Mouse (Mus musculus) kidney, adult 9 months (tissue): Measurements from ENCODE around the gene Tpcn1.
"Not testable (repeated sequence)": the region's sequence is repeated elsewhere in the genome, so short reads cannot be mapped to it uniquely, and the experiment has no call there.

Experiments used
- DNase-seq: peaks from one replicate; pipeline ENCODE4 v3.0.0; 2022

Gene Tpcn1

GRCm38 (mm10) chr5:120506490-120506889 is 82.0 kb downstream of the Tpcn1 start:
- DNase-seq = no peak

- no peak for DNase-seq
These were observed 82.7 kb downstream of the Tpcn1 start for GRCm38 (mm10) chr5:120505781-120506180.

DNA sequence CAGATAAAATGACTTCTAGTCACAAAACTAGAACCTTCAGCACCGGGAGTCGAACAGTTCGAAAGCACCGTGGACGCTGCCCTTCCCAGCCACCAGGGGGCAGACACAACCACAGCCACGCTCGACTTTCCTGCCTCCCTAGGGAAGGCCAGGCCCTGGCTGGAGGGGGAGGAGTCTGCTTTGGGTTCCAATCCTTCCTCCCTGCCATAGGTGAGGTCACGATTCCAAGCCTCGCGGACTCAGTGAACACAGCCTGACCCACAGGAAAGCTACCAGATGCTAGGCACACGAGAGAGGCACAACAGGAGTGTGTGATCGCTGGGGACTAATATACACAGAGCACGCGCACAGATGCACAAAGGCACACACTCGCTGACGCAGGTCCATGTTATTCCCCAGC is 83.1 kb downstream of the Tpcn1 start:
- DNase-seq = peak; percentile 88

DNA sequence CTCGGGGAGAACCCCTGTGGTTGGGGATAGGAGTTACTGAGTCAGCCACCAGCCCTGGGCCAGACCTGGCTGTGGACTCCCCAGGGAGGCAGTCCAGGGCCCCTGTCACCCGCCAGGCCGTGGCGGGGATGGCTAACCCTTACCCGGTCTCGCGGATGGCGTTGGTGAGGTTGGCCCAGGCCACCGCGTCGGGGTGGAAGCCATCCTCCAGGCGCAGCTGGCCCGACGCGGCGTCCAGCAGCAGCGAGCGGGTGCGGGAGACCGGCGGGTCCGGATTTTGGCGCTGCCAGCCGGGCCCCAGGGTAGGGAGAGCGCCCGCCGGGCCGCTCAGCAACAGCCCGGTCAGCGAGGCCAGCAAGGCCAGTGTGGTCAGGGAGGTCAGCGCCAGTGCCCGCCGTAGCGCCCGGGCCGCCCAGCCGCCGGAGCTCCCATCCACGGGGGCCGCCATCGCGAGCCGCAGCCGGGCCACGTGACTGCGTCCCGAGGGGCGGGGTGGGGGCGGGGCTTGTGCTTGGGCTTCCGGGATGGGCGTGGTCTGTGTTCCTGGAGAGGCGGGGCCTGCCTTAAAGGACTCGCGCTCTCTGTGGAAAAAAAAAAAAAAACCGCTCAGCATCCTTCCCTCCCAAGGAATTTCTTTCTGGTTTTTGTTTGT is 85.2 kb downstream of the Tpcn1 start, which contains the start of gene Plbd2:
Plbd2 (minus strand) TSS at position 482 of the 652 bp plus-strand sequence.
- DNase-seq = peak; percentile 78

- DNase-seq = no peak
These were observed 85.8 kb downstream of the Tpcn1 start for GRCm38 (mm10) chr5:120502675-120503143.

GRCm38 (mm10) chr5:120502147-120502621 is 86.3 kb downstream of the Tpcn1 start:
- DNase-seq = no peak

DNA sequence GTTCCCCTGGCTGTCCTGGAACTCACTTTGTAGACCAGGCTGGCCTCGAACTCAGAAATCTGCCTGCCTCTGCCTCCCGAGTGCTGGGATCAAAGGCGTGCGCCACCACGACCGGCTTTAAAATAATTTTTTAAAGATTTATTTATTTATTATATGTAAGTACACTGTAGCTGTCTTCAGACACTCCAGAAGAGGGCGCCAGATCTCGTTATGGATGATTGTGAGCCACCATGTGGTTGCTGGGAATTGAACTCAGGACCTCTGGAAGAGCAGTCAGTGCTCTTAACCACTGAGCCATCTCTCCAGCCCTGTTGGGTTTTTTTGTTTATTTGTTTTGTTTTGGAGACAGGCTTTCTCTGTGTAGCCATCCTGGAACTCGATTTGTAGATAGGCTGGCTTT is 87.9 kb downstream of the Tpcn1 start:
- DNase-seq = not testable (repeated sequence)

GRCm38 (mm10) chr5:120499202-120499601 is 89.3 kb downstream of the Tpcn1 start:
- DNase-seq = no peak

- DNase-seq = no peak
These were observed 91.4 kb downstream of the Tpcn1 start for GRCm38 (mm10) chr5:120497071-120497470.

DNA sequence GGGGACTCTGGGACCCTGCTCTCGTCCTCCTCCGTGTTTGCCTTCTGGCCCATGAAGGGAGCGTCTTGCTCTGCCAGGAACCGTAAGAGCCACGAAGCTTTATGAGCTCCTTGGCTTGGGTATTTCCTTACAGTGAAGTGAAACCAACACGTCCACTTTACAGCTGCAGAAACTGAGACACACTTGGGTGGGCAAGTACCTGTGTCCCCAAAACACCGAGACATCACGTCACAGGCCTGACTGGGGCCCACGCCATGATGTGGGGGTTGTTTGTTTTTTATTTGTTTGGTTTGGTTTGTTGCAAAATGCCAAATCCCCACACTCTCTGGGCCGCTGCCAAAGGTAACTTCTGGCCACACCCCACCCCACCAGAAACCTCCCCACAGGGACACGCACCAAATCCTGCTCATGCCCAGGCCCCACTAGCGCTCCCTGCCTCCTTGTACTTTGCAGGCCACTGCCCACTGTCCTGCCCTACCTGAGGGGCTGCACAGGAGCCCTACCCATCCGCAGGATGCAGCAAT is 92.7 kb downstream of the Tpcn1 start:
- no peak for DNase-seq

- no peak for DNase-seq
These were observed 93.3 kb downstream of the Tpcn1 start for GRCm38 (mm10) chr5:120495064-120495702.

DNA sequence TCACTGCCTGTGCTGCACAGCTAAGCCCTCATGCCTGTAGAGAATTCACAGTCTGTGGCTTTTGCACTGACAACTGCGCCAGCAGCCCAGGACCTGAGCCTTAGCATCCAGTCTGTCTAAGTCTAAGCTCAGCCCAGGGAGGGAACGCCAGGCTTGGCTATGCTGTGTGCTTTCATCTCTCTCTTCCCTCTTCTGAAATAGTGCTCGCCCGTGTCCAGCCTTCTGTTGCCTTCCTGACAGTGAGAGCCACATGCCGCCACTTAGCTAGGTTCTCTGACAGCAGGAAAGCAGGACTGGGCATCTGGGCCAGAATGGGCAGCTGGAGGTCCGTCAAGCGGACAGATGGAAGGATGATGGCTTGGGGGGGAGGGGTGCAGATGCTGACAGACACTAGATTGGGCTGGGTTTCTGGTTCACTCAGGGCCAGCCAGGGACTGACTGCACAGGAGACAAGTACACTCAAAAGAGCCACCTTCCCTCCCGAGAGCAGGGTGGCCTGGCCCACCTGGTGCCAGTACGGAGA is 94.5 kb downstream of the Tpcn1 start:
- no peak for DNase-seq

GRCm38 (mm10) chr5:120493440-120493839 is 95.0 kb downstream of the Tpcn1 start:
- DNase-seq = no peak

DNA sequence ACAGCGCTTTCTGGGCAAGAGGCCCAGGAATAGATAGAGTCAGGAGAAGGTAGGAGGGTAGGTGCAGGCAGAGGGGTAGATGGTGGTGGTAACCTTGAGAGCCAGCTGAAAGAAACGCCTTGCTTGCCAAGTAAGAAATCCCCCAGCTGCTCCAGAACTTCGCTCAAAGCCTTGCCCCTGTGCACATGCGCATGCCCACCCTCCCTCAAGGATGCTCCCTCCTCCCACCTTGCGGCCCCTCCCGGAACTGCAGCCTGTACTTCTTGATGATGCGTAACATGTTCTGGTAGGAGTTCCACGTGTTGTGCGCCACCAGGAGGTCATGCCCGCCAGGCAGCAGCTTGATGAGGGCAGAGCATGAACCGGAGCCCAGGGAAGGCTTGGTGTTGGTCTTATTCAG is 96.0 kb downstream of the Tpcn1 start:
- no peak for DNase-seq

- DNase-seq = peak; percentile 79
These were observed 97.7 kb downstream of the Tpcn1 start for GRCm38 (mm10) chr5:120490679-120491192.

DNA sequence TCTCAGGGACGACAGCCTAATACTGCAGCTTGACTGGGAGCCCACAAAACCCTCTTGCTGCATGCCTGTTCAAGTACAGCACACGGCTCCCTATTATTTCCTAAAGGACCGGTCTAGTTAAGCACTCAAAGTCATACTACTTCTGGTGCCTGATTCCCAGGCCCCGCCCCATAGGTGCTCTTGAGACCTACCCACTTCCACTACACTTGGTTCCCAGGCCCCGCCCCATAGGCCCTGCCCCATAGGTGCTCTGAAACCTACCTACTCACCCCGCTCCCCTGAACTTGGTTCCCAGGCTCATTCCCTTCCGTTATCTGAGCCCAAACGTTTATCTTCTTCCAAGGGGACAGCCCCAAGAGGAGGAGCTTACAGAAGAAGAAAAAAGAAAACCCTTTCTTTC is 100.6 kb downstream of the Tpcn1 start:
- no peak for DNase-seq
